Mouse (Mus musculus): ENCODE measurements at regions not wholly inside any gene's neighbourhood (a gene's known extent, or its start where the extent isn't known, plus 50 kb on each side); places are given as distances from the start of the nearest gene placed in this dataset.

DNA sequence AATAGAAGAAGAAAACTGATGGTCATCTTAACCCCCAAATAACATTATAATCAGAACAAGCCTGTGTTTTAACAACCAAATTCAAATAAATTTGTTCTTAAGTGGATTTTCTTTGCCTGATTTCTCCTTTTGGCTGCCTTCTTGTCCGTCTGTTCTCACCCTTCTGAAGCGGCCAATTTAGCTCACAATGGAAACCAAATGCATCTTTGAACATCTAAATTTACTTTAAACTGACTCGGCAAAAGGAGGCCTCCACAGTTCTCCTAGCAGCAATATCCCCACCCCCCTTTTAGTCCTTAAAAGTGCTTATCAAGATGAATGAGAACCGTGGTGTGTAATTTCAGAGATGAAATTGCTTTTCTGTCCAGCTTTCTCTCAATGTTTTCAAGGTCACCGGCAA is 389.6 kb upstream of the Adamts16 start:
- Histone ChIP-seq H3K4me1 (ENCODE audit: control insufficient read depth in 1 of 2, insufficient read depth in 2 of 2, low read length in 2 of 2) (no peaks in the 10 kb centered on the region), H3K36me3 (ENCODE audit: control insufficient read depth in 1 of 2, insufficient read depth in 2 of 2, low read length in 2 of 2) (no peaks in the 10 kb centered on the region), H3K9me3 (replicated peaks; ENCODE audit: insufficient read depth, low read length) (no peaks in the 10 kb centered on the region), H3K27ac (ENCODE audit: control insufficient read depth, low read depth, low read length) (no peak overlapping the region), H3K27me3 (ENCODE audit: control insufficient read depth in 1 of 2, insufficient read depth in 2 of 2, low read length in 2 of 2) (no peaks in the 10 kb centered on the region), H3K4me3 (ENCODE audit: control insufficient read depth in 1 of 2, insufficient read depth in 1 of 2, low read depth in 2 of 2, low read length in 2 of 2) (no peak overlapping the region), H3K9ac (ENCODE audit: control insufficient read depth, low read depth, low read length, poor library complexity, severe bottlenecking) (no peak overlapping the region), H3K79me2 (ENCODE audit: control insufficient read depth, insufficient read depth, low read length, poor library complexity) (no peaks in the 10 kb centered on the region)
- DNase-seq (ENCODE audit: low read depth, low spot score), result no peak
- no peak for TF ChIP-seq POLR2AphosphoS2 (IDR thresholded peaks at IDR 0.05; ENCODE audit: low read length)
- TF ChIP-seq TAL1 (IDR thresholded peaks at IDR 0.05; ENCODE audit: low read length), result no peak
- no peak for TF ChIP-seq EP300 (IDR thresholded peaks at IDR 0.05; ENCODE audit: low read depth in 1 of 2, low read length in 2 of 2)
- TF ChIP-seq GABPA (IDR thresholded peaks at IDR 0.05; ENCODE audit: low read depth, low read length), result no peak

DNA sequence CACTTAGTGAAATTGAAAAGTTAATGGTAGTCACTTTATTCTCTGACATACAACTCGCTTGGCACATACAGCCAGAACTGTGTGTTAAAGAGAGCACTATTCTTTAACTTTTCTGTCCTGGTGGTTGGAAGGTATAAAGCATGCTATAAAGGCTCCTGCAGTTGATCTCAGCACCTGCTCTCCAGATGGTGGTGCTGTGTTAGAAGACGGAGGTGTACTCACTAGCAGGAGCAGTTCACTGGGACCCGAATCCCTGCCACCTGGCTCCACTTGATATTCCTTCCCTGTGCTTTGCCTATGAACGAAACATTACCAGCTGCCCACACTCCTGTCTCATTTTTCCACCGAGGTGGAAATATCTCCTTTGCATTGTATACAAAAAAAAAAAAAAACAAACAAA is 373.2 kb upstream of the Adamts16 start:
- H3K9me3 ChIP-seq (replicated peaks; ENCODE audit: insufficient read depth, low read length), result no peaks in the 10 kb centered on the region
- H3K4me1 ChIP-seq (ENCODE audit: control insufficient read depth in 1 of 2, insufficient read depth in 2 of 2, low read length in 2 of 2), result no peaks in the 10 kb centered on the region
- no peaks in the 10 kb centered on the region for H3K36me3 ChIP-seq (ENCODE audit: control insufficient read depth in 1 of 2, insufficient read depth in 2 of 2, low read length in 2 of 2)
- H3K4me3 ChIP-seq (ENCODE audit: control insufficient read depth in 1 of 2, insufficient read depth in 1 of 2, low read depth in 2 of 2, low read length in 2 of 2), result no peak overlapping the region
- TF ChIP-seq RAD21 (IDR thresholded peaks at IDR 0.05; ENCODE audit: low read depth, low read length), result no peak
- no peak for TF ChIP-seq NRF1 (IDR thresholded peaks at IDR 0.05; ENCODE audit: insufficient read depth, low read depth, low read length, poor library complexity, severe bottlenecking)
- TF ChIP-seq EP300 (IDR thresholded peaks at IDR 0.05; ENCODE audit: low read depth in 1 of 2, low read length in 2 of 2), result no peak
- no peak for TF ChIP-seq UBTF (IDR thresholded peaks at IDR 0.05; ENCODE audit: borderline replicate concordance, insufficient read depth, low read depth, low read length)
- TF ChIP-seq POLR2AphosphoS2 (IDR thresholded peaks at IDR 0.05; ENCODE audit: low read length), result no peak
- no peak for TF ChIP-seq SIN3A (IDR thresholded peaks at IDR 0.05; ENCODE audit: low read length)
- TF ChIP-seq MXI1 (IDR thresholded peaks at IDR 0.05; ENCODE audit: low read depth, low read length), result no peak
- TF ChIP-seq USF1 (IDR thresholded peaks at IDR 0.05; ENCODE audit: low read depth, low read length), result no peak
- TF ChIP-seq KAT2A (conservative IDR thresholded peaks at IDR 0.05; ENCODE audit: low read depth, low read length), result no peak
- no peak for TF ChIP-seq CHD2 (IDR thresholded peaks at IDR 0.05; ENCODE audit: low read length)
- TF ChIP-seq MEF2A (IDR thresholded peaks at IDR 0.05; ENCODE audit: extremely low read depth, insufficient replicate concordance, low read depth, low read length, poor library complexity, severe bottlenecking), result no peak
- no peak for TF ChIP-seq JUND (IDR thresholded peaks at IDR 0.05; ENCODE audit: low read depth, low read length)
- TF ChIP-seq ZKSCAN1 (IDR thresholded peaks at IDR 0.05; ENCODE audit: low read depth, low read length), result no peak
- TF ChIP-seq BHLHE40 (IDR thresholded peaks at IDR 0.05; ENCODE audit: borderline replicate concordance, low read depth, low read length), result no peak
- TF ChIP-seq ZNF384 (IDR thresholded peaks at IDR 0.05; ENCODE audit: low read depth, low read length), result no peak
- TF ChIP-seq MAX (IDR thresholded peaks at IDR 0.05; ENCODE audit: low read length), result no peak
- TF ChIP-seq E2F4 (IDR thresholded peaks at IDR 0.05; ENCODE audit: borderline replicate concordance, low read depth, low read length), result no peak
- TF ChIP-seq RCOR1 (IDR thresholded peaks at IDR 0.05; ENCODE audit: low read depth, low read length), result no peak
- DNase-seq (ENCODE audit: low read depth, low spot score), result no peak
- H3K27me3 ChIP-seq (ENCODE audit: control insufficient read depth in 1 of 2, insufficient read depth in 2 of 2, low read length in 2 of 2), result no peaks in the 10 kb centered on the region
- no peak overlapping the region for H3K9ac ChIP-seq (ENCODE audit: control insufficient read depth, low read depth, low read length, poor library complexity, severe bottlenecking)
- no peaks in the 10 kb centered on the region for H3K79me2 ChIP-seq (ENCODE audit: control insufficient read depth, insufficient read depth, low read length, poor library complexity)
- H3K27ac ChIP-seq (ENCODE audit: control insufficient read depth, low read depth, low read length), result no peak overlapping the region
